ENCODE assay signal across 17 mouse cellular contexts in genomic region chr5:99790733-99791132, GRCm38 (mm10).
"Had no signal": no experiment of that assay in that cellular context is flagged by ENCODE, and none has a peak within 500 bp of the region (broad histone marks: within the 10 kb centered on the region; RNA-seq: fewer than 3 reads in every experiment).

No protein-coding gene starts in this region.

- ATAC-seq: forebrain, postnatal 0 days; hindbrain, postnatal 0 days; intestine, embryonic 16.5 days; liver, embryonic 12.5 days had no signal

- DNase-seq: forebrain, postnatal 0 days; gastrocnemius, postnatal 14 days; gastrocnemius, postnatal 36 days; heart, adult 18-20 months; heart, postnatal 10 days; heart, postnatal 36 days; kidney, adult 11 months; kidney, adult 2 months; kidney, adult 9 months; kidney, postnatal 14 days; kidney, postnatal 36 days; layer of hippocampus, adult 9-11 months; layer of hippocampus, postnatal 36 days; left cerebral cortex, postnatal 4 days had no signal
